In the genomic region with DNA sequence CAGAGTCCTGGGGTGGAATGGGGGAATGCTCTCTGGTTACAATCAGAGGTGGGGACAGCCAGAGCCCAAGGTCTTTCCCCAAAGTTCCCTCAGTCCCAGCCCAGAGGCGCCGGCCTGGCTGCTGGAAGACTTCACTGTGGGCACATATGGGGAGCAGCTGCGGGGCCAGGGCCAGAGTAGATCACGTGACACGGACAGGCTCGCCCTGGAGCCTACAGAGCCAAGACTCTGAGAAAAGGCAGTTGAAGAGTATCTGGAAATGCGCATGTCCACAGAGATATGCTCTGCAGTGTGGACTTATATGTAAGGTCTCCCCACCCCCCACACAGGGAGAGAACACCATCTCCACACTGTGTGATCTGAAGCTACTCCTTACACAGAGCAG, we compare ENCODE assay signal across 8 mouse cellular contexts. TPM values are rescaled to one million over a fixed set of nuclear protein-coding genes. Genes with fewer than 3 reads are reported as not detected.
A peak's percentile ranks its signal among the peaks of the same experiment; 100 is the strongest.
DNase-seq lines count a peak whose midpoint lies in the region; ATAC-seq and TF ChIP-seq lines count a peak whose summit lies in the region.

No protein-coding gene starts in this region.

- no peak for TF ChIP-seq POLR2A in testis, adult 2 months (IDR thresholded peaks at IDR 0.05; ENCODE audit: control insufficient read depth, low read depth, low read length)

- H3K4me3 ChIP-seq in lung, postnatal 0 days (ENCODE audit: low read depth, low read length): no peak overlapping the region
- H3K4me3 ChIP-seq in testis, adult 2 months (ENCODE audit: control insufficient read depth, low read depth, low read length): no peak overlapping the region

- WGBS in lung, postnatal 0 days: 10% methylated on average over 7 of the region's 7 CpGs

- peak overlapping the region; percentile 86 for H3K27ac ChIP-seq in lung, postnatal 0 days (ENCODE audit: low read length)
- H3K27ac ChIP-seq in testis, adult 2 months (ENCODE audit: control insufficient read depth, insufficient read depth, low read depth, low read length): peak overlapping the region; percentile 51; the same call in 1 of the 2 replicates

- H3K9ac ChIP-seq in lung, postnatal 0 days (replicated peaks; ENCODE audit: low read depth): no peak overlapping the region

- no peak for TF ChIP-seq CTCF in lung, postnatal 0 days (IDR thresholded peaks at IDR 0.05)
- TF ChIP-seq CTCF in testis, adult 2 months (IDR thresholded peaks at IDR 0.05; ENCODE audit: control insufficient read depth, insufficient read depth, insufficient replicate concordance, low read depth, low read length): no peak

- H3K4me1 ChIP-seq in lung, postnatal 0 days (ENCODE audit: insufficient read depth, low read depth, low read length): peaks cover 37% of the 10 kb centered on the region; the same call in 1 of the 2 replicates
- peaks cover 11% of the 10 kb centered on the region for H3K4me1 ChIP-seq in testis, adult 2 months (ENCODE audit: control insufficient read depth, insufficient read depth, low read length)

- H3K9me3 ChIP-seq in lung, postnatal 0 days (ENCODE audit: low read length): no peaks in the 10 kb centered on the region

- peak; percentile 76 for DNase-seq in ovary, adult 18-20 months (ENCODE audit: low spot score)
- no peak for DNase-seq in ovary, postnatal 14 days (ENCODE audit: low spot score)
- peak; percentile 78 to 83 for DNase-seq in heart, adult 9 months (ENCODE audit: low spot score in 2 of 2)
- peak; percentile 64 for DNase-seq in kidney, adult 9 months
- peak; percentile 87 for DNase-seq in lung, postnatal 0 days (ENCODE audit: low spot score)
- no peak for DNase-seq in layer of hippocampus, adult 9-11 months
- no peak for DNase-seq in spleen, postnatal 10 days (ENCODE audit: low spot score in 2 of 2)

- ATAC-seq in lung, postnatal 0 days: peak; percentile 60

- TF ChIP-seq EP300 in lung, postnatal 0 days (IDR thresholded peaks at IDR 0.05): no peak

- H3K36me3 ChIP-seq in lung, postnatal 0 days (ENCODE audit: insufficient read depth, low read length): no peaks in the 10 kb centered on the region
- H3K36me3 ChIP-seq in testis, adult 2 months (ENCODE audit: control insufficient read depth, insufficient read depth, low read length): no peaks in the 10 kb centered on the region

- H3K27me3 ChIP-seq in lung, postnatal 0 days (replicated peaks; ENCODE audit: insufficient read depth, low read length): no peaks in the 10 kb centered on the region
- no peaks in the 10 kb centered on the region for H3K27me3 ChIP-seq in testis, adult 2 months (ENCODE audit: control insufficient read depth, insufficient read depth, low read length)

- H3K4me2 ChIP-seq in lung, postnatal 0 days (replicated peaks; ENCODE audit: low read depth, low read length): no peak overlapping the region

RNA-seq across cellular contexts. Expression of gene Id1, which starts 6.4 kb away (rescaled TPM):
- polyA plus RNA-seq in lung, postnatal 0 days (2015; fragmentation: Nextera tagmentation; extraction: Ambion mirVana): 214 and 218 TPM in 2 replicates
- polyA plus RNA-seq in testis, adult 2 months (2012; rRNA removed): 5.5 and 12.8 TPM in 2 replicates

RNA-seq across cellular contexts. Expression of gene Cox4i2, which starts 24.3 kb away (rescaled TPM):
- polyA plus RNA-seq in lung, postnatal 0 days (2015; fragmentation: Nextera tagmentation; extraction: Ambion mirVana): 204 and 228 TPM in 2 replicates
- polyA plus RNA-seq in testis, adult 2 months (2012; rRNA removed): 0.32 and 0.85 TPM in 2 replicates

RNA-seq across cellular contexts. Expression of gene Mcts2, which starts 42.8 kb away (rescaled TPM):
- 19.4 and 20.8 TPM in 2 replicates for polyA plus RNA-seq in lung, postnatal 0 days (2015; fragmentation: Nextera tagmentation; extraction: Ambion mirVana)
- 41.8 and 43.6 TPM in 2 replicates for polyA plus RNA-seq in testis, adult 2 months (2012; rRNA removed)

Comparison
In these comparisons a context has a peak if more than half of its experiments do, and no peak if none do; other contexts are left out.
1. DNase-seq: peak in ovary, adult 18-20 months (single experiment), heart, adult 9 months (2 of 2), kidney, adult 9 months (single experiment) and lung, postnatal 0 days (single experiment); none in ovary, postnatal 14 days (single experiment), layer of hippocampus, adult 9-11 months (single experiment) and spleen, postnatal 10 days (0 of 2).
2. RNA of gene Id1, which starts 6.4 kb away (polyA plus RNA-seq): 214 to 218 TPM in lung, postnatal 0 days; 5.5 to 12.8 TPM in testis, adult 2 months; every median in the first group is over 10 times any median in the second.
3. RNA of gene Cox4i2, which starts 24.3 kb away (polyA plus RNA-seq): 204 to 228 TPM in lung, postnatal 0 days; 0.32 to 0.85 TPM in testis, adult 2 months; every median in the first group is over 100 times any median in the second.